Mouse (Mus musculus): ENCODE measurements around the gene S100a5. TPM values are rescaled to one million over a fixed set of nuclear protein-coding genes. Genes with fewer than 3 reads are reported as not detected.

The S100a5 gene
- polyA plus RNA-seq, 1 experiment from 2014 or later: not detected

Other genes starting within 250 kb of the S100a5 start
- gene Slc27a3, start 218.6 kb upstream of the S100a5 start, polyA plus RNA-seq (2015; fragmentation: Nextera tagmentation; extraction: Ambion mirVana): 36.2 and 37.0 TPM in 2 replicates
- 25.6 and 28.0 TPM in 2 replicates for gene Ints3, start 174.9 kb upstream of the S100a5 start, polyA plus RNA-seq (2015; fragmentation: Nextera tagmentation; extraction: Ambion mirVana)
- gene Npr1, start 142.7 kb upstream of the S100a5 start, polyA plus RNA-seq (2015; fragmentation: Nextera tagmentation; extraction: Ambion mirVana): 5.4 and 6.7 TPM in 2 replicates
- gene Ilf2, start 132.4 kb upstream of the S100a5 start, polyA plus RNA-seq (2015; fragmentation: Nextera tagmentation; extraction: Ambion mirVana): 171 and 176 TPM in 2 replicates
- gene Snapin, start 117.5 kb upstream of the S100a5 start, polyA plus RNA-seq (2015; fragmentation: Nextera tagmentation; extraction: Ambion mirVana): 89.9 and 95.4 TPM in 2 replicates
- 146 and 147 TPM in 2 replicates for gene Chtop, start 99.0 kb upstream of the S100a5 start, polyA plus RNA-seq (2015; fragmentation: Nextera tagmentation; extraction: Ambion mirVana)
- 38.7 and 40.1 TPM in 2 replicates for gene S100a1, start 94.1 kb upstream of the S100a5 start, polyA plus RNA-seq (2015; fragmentation: Nextera tagmentation; extraction: Ambion mirVana)
- 52.1 and 55.0 TPM in 2 replicates for gene S100a13, start 94.1 kb upstream of the S100a5 start, polyA plus RNA-seq (2015; fragmentation: Nextera tagmentation; extraction: Ambion mirVana)
- 171 TPM in 2 replicates for gene S100a14, start 81.7 kb upstream of the S100a5 start, polyA plus RNA-seq (2015; fragmentation: Nextera tagmentation; extraction: Ambion mirVana)
- gene S100a16, start 71.3 kb upstream of the S100a5 start, polyA plus RNA-seq (2015; fragmentation: Nextera tagmentation; extraction: Ambion mirVana): 426 and 454 TPM in 2 replicates
- 1.8 and 2.6 TPM in 2 replicates for gene S100a3, start 47.9 kb upstream of the S100a5 start, polyA plus RNA-seq (2015; fragmentation: Nextera tagmentation; extraction: Ambion mirVana)
- not detected in 2 replicates for gene S100a2, start 18.3 kb upstream of the S100a5 start, polyA plus RNA-seq (2015; fragmentation: Nextera tagmentation; extraction: Ambion mirVana)
- gene Gm42674, start 6.6 kb upstream of the S100a5 start, polyA plus RNA-seq (2015; fragmentation: Nextera tagmentation; extraction: Ambion mirVana): not detected in 2 replicates
- 21.0 and 29.6 TPM in 2 replicates for gene S100a4, start 4.8 kb upstream of the S100a5 start, polyA plus RNA-seq (2015; fragmentation: Nextera tagmentation; extraction: Ambion mirVana)
- gene S100a6, start 4.4 kb downstream of the S100a5 start, polyA plus RNA-seq (2015; fragmentation: Nextera tagmentation; extraction: Ambion mirVana): 481 and 553 TPM in 2 replicates
- gene S100a7a, start 45.5 kb downstream of the S100a5 start, polyA plus RNA-seq (2015; fragmentation: Nextera tagmentation; extraction: Ambion mirVana): 8.4 and 9.6 TPM in 2 replicates
- 30.5 and 33.3 TPM in 2 replicates for gene S100a8, start 60.5 kb downstream of the S100a5 start, polyA plus RNA-seq (2015; fragmentation: Nextera tagmentation; extraction: Ambion mirVana)
- gene S100a9, start 87.2 kb downstream of the S100a5 start, polyA plus RNA-seq (2015; fragmentation: Nextera tagmentation; extraction: Ambion mirVana): 20.9 and 25.6 TPM in 2 replicates
- gene Pglyrp4, start 118.4 kb downstream of the S100a5 start, polyA plus RNA-seq (2015; fragmentation: Nextera tagmentation; extraction: Ambion mirVana): 1.2 and 1.3 TPM in 2 replicates
- not detected in 2 replicates for gene Gm5849, start 169.4 kb downstream of the S100a5 start, polyA plus RNA-seq (2015; fragmentation: Nextera tagmentation; extraction: Ambion mirVana)

Measured in limb, embryonic 15.5 days (tissue).